Mouse (Mus musculus) regulatory T cell (primary cell): ENCODE results near the gene Kif16b.
"Not testable (repeated sequence)": the region's sequence is repeated elsewhere in the genome, so short reads cannot be mapped to it uniquely, and the experiment has no call there.

Source experiments
- in situ Hi-C: fragments of 300-600 bp; cut with MboI, MseI; formaldehyde crosslinking; loops from one replicate; pipeline ENCODE4 v1.15.1; 2025; ENCODE audit warnings: high pct_unique_total_duplicates

Kif16b gene

DNA sequence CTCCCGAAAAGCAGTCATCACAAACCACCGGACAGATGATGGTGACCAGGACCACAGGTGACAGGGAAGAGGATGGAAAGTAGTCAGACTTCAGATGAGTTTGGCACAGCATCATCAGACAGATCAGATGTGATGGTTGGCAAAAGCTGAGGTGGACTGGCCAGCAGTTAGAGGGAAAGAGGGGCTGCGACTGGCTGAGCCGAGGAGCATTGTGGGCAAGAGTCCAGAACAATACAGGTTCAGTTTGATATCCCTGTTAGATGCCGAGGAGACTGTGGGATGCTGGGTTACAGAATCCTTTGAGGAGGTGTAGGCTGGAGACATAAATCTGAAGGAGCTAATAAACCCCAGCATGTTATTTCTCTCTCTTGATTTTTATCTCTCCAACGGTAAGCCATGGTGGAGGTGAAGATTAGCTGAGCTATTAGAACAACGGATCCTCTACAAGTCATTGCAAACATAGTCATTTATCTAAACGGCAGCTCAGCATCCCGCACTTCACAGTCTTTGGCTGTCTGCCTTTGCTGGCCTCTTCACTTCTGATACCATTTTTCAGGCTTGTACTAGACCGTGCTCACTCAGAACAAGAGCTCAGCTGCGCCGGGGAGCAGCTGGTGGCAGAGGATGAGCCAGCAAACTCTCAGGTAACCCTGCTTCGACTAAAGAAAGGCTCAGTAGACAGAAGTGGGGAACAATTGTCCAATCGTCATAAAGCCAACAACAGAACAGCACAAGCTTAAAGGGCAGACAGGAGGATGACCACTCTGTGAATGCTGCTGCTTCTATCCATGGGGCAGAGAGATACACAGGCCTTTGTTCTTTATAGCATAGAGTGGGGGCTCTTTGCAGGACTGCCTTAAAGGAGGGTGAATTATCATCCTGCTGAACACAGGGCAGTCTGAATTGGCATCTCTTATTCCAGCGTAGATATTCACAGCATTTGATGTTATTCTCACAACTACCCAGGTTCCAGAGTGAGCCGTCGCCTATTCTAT is 304.9 kb downstream of the Kif16b start:
- in situ Hi-C loops, result no loop called here

GRCm38 (mm10) chr2:142590938-142591337 is 310.4 kb downstream of the Kif16b start:
- in situ Hi-C loops, result no loop called here

DNA sequence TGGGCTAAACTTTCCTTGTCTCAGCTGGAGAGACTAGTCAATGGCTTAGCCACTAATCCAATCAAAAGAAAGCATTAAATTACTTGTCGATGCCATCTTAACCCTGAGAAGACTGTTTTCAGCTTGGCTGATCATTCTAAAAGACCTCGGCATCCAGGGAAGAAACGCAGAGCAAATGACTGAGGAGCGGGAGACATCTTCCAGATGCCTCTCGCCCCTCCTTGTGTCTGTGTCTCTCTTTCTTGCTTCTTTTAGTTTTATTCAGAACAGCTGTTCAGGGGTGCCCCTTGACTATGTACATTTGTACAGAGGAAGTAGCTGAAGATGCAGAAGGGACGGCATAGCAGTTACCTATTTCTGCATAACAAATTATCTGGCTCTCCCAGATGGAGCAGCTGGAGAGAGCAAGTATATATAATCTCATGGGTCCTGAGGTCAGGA is 311.0 kb downstream of the Kif16b start:
- in situ Hi-C loops, result no loop called here

GRCm38 (mm10) chr2:142589403-142590283 is 311.7 kb downstream of the Kif16b start:
- in situ Hi-C loops, result no loop called here

- in situ Hi-C loops, result no loop called here
Observed at GRCm38 (mm10) chr2:142585845-142586244, 315.5 kb downstream of the Kif16b start.

- in situ Hi-C loops, result no loop called here
Observed at GRCm38 (mm10) chr2:142584851-142585737, 316.2 kb downstream of the Kif16b start.

DNA sequence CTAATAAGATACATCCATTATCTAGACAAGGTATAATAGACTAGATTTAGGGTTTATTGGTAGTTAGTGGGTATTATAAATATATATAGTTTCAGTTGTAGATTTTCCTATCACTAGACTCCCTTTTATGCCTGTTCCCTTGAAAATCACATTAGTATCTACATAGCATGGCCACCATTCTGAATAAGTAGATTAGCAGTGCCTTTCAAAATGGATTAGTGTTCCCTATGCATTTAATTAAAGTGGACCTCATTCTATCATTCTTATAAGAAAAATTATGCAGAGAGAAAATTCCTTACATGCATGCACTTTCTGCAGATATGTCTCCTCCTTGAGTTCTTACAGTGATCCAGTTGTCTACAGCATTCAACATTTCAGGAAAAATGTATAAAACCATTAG is 320.9 kb downstream of the Kif16b start:
- in situ Hi-C loops, result no loop called here

- in situ Hi-C loops, result not testable (repeated sequence)
Observed at GRCm38 (mm10) chr2:142577414-142577813, 323.9 kb downstream of the Kif16b start.

- in situ Hi-C loops, result no loop called here
Observed at GRCm38 (mm10) chr2:142569771-142570170, 331.6 kb downstream of the Kif16b start.
